In genomic region chr2:54305473-54305872, GRCm38 (mm10) we compare ENCODE assay signal across 11 mouse cellular contexts.
"Had no signal": no experiment of that assay in that cellular context is flagged by ENCODE, and none has a peak within 500 bp of the region (broad histone marks: within the 10 kb centered on the region; RNA-seq: fewer than 3 reads in every experiment).

No protein-coding gene starts in this region.

- H3K27ac ChIP-seq: layer of hippocampus, adult 2 months; liver, embryonic 13.5 days; midbrain, embryonic 13.5 days; neural tube, embryonic 15.5 days had no signal

- H3K4me3 ChIP-seq: layer of hippocampus, adult 2 months; liver, embryonic 13.5 days; midbrain, embryonic 13.5 days; neural tube, embryonic 15.5 days had no signal

- H3K36me3 ChIP-seq: liver, embryonic 13.5 days; midbrain, embryonic 13.5 days; neural tube, embryonic 15.5 days had no signal

- ATAC-seq: liver, postnatal 0 days; midbrain, embryonic 13.5 days had no signal

- H3K27me3 ChIP-seq: liver, embryonic 13.5 days; midbrain, embryonic 13.5 days; neural tube, embryonic 15.5 days had no signal

- H3K9ac ChIP-seq: liver, embryonic 13.5 days; liver, postnatal 0 days; midbrain, embryonic 13.5 days; neural tube, embryonic 15.5 days had no signal

- H3K9me3 ChIP-seq: liver, embryonic 13.5 days; midbrain, embryonic 13.5 days; neural tube, embryonic 15.5 days had no signal

- DNase-seq: kidney, adult 2 months; kidney, postnatal 36 days; liver; liver, embryonic 13.5 days; liver, postnatal 0 days; right cerebral cortex, adult 18-20 months; right cerebral cortex, postnatal 25 days; thymus, postnatal 4 days had no signal

- H3K4me2 ChIP-seq: liver, embryonic 13.5 days; midbrain, embryonic 13.5 days; neural tube, embryonic 15.5 days had no signal

- H3K4me1 ChIP-seq: liver, embryonic 13.5 days; midbrain, embryonic 13.5 days; neural tube, embryonic 15.5 days had no signal
